Comparison of ENCODE assay signal across 7 mouse cellular contexts in the genomic region with DNA sequence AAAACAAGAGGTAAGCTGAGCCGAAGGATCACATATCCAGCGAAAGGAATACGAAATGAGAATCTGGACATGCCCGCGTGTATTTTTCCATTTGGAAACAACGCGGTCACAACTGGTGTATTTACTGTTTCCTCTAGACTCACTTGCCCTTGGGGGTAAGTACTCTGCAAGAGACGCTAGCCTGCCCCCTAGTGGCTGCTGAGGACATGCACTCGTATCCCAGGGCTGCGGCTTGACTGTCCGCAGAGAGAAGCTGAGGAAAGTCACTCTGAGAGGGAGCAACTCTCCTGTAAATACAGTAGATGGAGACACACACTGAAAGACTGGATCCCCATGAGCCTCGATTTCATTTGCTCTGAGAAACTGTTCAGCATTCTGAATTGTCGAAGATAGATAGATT.
DNase-seq lines count a peak whose midpoint lies in the region; ATAC-seq lines count a peak whose summit lies in the region.

No protein-coding gene starts in this region.

- H3K4me1 ChIP-seq in embryonic facial prominence, embryonic 10.5 days: no peaks in the 10 kb centered on the region
- H3K4me1 ChIP-seq in limb, embryonic 10.5 days: no peaks in the 10 kb centered on the region
- H3K4me1 ChIP-seq in midbrain, embryonic 14.5 days (ENCODE audit: control insufficient read depth, insufficient read depth, low read length): no peaks in the 10 kb centered on the region

- H3K27me3 ChIP-seq in embryonic facial prominence, embryonic 10.5 days (replicated peaks; ENCODE audit: low read depth, poor library complexity, severe bottlenecking): no peaks in the 10 kb centered on the region
- no peaks in the 10 kb centered on the region for H3K27me3 ChIP-seq in limb, embryonic 10.5 days (ENCODE audit: low read depth, poor library complexity, severe bottlenecking)
- no peaks in the 10 kb centered on the region for H3K27me3 ChIP-seq in midbrain, embryonic 14.5 days (ENCODE audit: control insufficient read depth, insufficient read depth, low read length)

- ATAC-seq in midbrain, embryonic 14.5 days (ENCODE audit: low FRiP score, low TSS enrichment): no peak; the same call in 1 of the 2 replicates

- H3K4me3 ChIP-seq in embryonic facial prominence, embryonic 10.5 days: no peak overlapping the region
- H3K4me3 ChIP-seq in limb, embryonic 10.5 days: no peak overlapping the region
- no peak overlapping the region for H3K4me3 ChIP-seq in midbrain, embryonic 14.5 days (replicated peaks; ENCODE audit: low read depth, low read length)

- H3K27ac ChIP-seq in embryonic facial prominence, embryonic 10.5 days (replicated peaks): no peak overlapping the region
- no peak overlapping the region for H3K27ac ChIP-seq in limb, embryonic 10.5 days
- H3K27ac ChIP-seq in midbrain, embryonic 14.5 days (replicated peaks; ENCODE audit: low read depth, low read length): no peak overlapping the region

- 0 out of 2 replicates have a peak overlapping the region, but pooled peaks have one; percentile 0 for H3K4me2 ChIP-seq in midbrain, embryonic 14.5 days (ENCODE audit: low read length)

- no peaks in the 10 kb centered on the region for H3K36me3 ChIP-seq in embryonic facial prominence, embryonic 10.5 days (replicated peaks)
- no peaks in the 10 kb centered on the region for H3K36me3 ChIP-seq in limb, embryonic 10.5 days
- H3K36me3 ChIP-seq in midbrain, embryonic 14.5 days (ENCODE audit: control insufficient read depth, insufficient read depth, low read length): no peaks in the 10 kb centered on the region

- no peaks in the 10 kb centered on the region for H3K9me3 ChIP-seq in embryonic facial prominence, embryonic 10.5 days
- no peaks in the 10 kb centered on the region for H3K9me3 ChIP-seq in limb, embryonic 10.5 days (replicated peaks)
- H3K9me3 ChIP-seq in midbrain, embryonic 14.5 days (ENCODE audit: control insufficient read depth, low read length): no peaks in the 10 kb centered on the region

- 26% methylated on average over 13 of the region's 13 CpGs for WGBS in embryonic facial prominence, embryonic 10.5 days
- WGBS in limb, embryonic 10.5 days: 29% methylated on average over 13 of the region's 13 CpGs
- WGBS in midbrain, embryonic 14.5 days: 26% methylated on average over 13 of the region's 13 CpGs

- DNase-seq in adrenal gland, postnatal 10 days: peak; percentile 92
- peak; percentile 84 for DNase-seq in embryonic facial prominence, embryonic 10.5 days (ENCODE audit: low spot score)
- peak; percentile 9 for DNase-seq in gonadal fat pad, adult 2 months (ENCODE audit: low read depth)
- DNase-seq in kidney, adult 11 months: peak; percentile 53
- peak; percentile 85 for DNase-seq in limb, embryonic 10.5 days (ENCODE audit: low spot score)
- DNase-seq in midbrain, embryonic 14.5 days: peak; percentile 88
- DNase-seq in spleen, adult 18-20 months: peak; percentile 71 to 87

- no peak overlapping the region for H3K9ac ChIP-seq in midbrain, embryonic 14.5 days (replicated peaks; ENCODE audit: low read length)

Comparison
In these comparisons a context has a peak if more than half of its experiments do, and no peak if none do; other contexts are left out.
1. DNase-seq: peak in every context shown above with its lines; median percentile 92 in adrenal gland, postnatal 10 days; 88 in midbrain, embryonic 14.5 days; 85 in limb, embryonic 10.5 days; 84 in embryonic facial prominence, embryonic 10.5 days; 79 in spleen, adult 18-20 months; 53 in kidney, adult 11 months; 9 in gonadal fat pad, adult 2 months.